Mouse (Mus musculus): ENCODE data around the gene Stau1.

The Stau1 gene

GRCm38 (mm10) chr2:166983351-166983894 is 12.7 kb downstream of the Stau1 start:
- no peak for DNase-seq (ENCODE audit: low spot score)

GRCm38 (mm10) chr2:166980161-166980560 is 15.9 kb downstream of the Stau1 start:
- no peak for DNase-seq (ENCODE audit: low spot score)

GRCm38 (mm10) chr2:166977490-166977889 is 18.6 kb downstream of the Stau1 start:
- DNase-seq (ENCODE audit: low spot score): no peak

- no peak for DNase-seq (ENCODE audit: low spot score)
Observed at GRCm38 (mm10) chr2:166976356-166976755, 19.7 kb downstream of the Stau1 start.

- DNase-seq (ENCODE audit: low spot score): no peak
Observed at GRCm38 (mm10) chr2:166974177-166974872, 21.8 kb downstream of the Stau1 start.

GRCm38 (mm10) chr2:166973153-166973552 is 22.9 kb downstream of the Stau1 start:
- DNase-seq (ENCODE audit: low spot score): no peak

GRCm38 (mm10) chr2:166964773-166965172 is 31.3 kb downstream of the Stau1 start:
- DNase-seq (ENCODE audit: low spot score): no peak

GRCm38 (mm10) chr2:166963257-166963656 is 32.8 kb downstream of the Stau1 start:
- no peak for DNase-seq (ENCODE audit: low spot score)

- no peak for DNase-seq (ENCODE audit: low spot score)
Observed at GRCm38 (mm10) chr2:166960648-166961330, 35.3 kb downstream of the Stau1 start.

GRCm38 (mm10) chr2:166956805-166957204 is 39.3 kb downstream of the Stau1 start:
- peak; percentile 56 for DNase-seq (ENCODE audit: low spot score)

- no peak for DNase-seq (ENCODE audit: low spot score)
Observed at GRCm38 (mm10) chr2:166952151-166952550, 43.9 kb downstream of the Stau1 start.

- peak; percentile 59 for DNase-seq (ENCODE audit: low spot score)
Observed at GRCm38 (mm10) chr2:166950853-166951648, 45.0 kb downstream of the Stau1 start.

GRCm38 (mm10) chr2:166948936-166949335 is 47.2 kb downstream of the Stau1 start:
- DNase-seq (ENCODE audit: low spot score): no peak

GRCm38 (mm10) chr2:166948246-166948645 is 47.9 kb downstream of the Stau1 start:
- no peak for DNase-seq (ENCODE audit: low spot score)

GRCm38 (mm10) chr2:166945456-166945855 is 50.6 kb downstream of the Stau1 start:
- DNase-seq (ENCODE audit: low spot score): peak; percentile 38

GRCm38 (mm10) chr2:166944346-166944745 is 51.8 kb downstream of the Stau1 start:
- no peak for DNase-seq (ENCODE audit: low spot score)

- DNase-seq (ENCODE audit: low spot score): no peak
Observed at GRCm38 (mm10) chr2:166943146-166943545, 53.0 kb downstream of the Stau1 start.

GRCm38 (mm10) chr2:166936166-166936565 is 59.9 kb downstream of the Stau1 start:
- DNase-seq (ENCODE audit: low spot score): no peak

- DNase-seq (ENCODE audit: low spot score): no peak
Observed at GRCm38 (mm10) chr2:166935582-166935981, 60.5 kb downstream of the Stau1 start.

GRCm38 (mm10) chr2:166934416-166934815 is 61.7 kb downstream of the Stau1 start:
- DNase-seq (ENCODE audit: low spot score): no peak

- no peak for DNase-seq (ENCODE audit: low spot score)
Observed at GRCm38 (mm10) chr2:166933943-166934342, 62.2 kb downstream of the Stau1 start.

GRCm38 (mm10) chr2:166923971-166924370 is 72.1 kb downstream of the Stau1 start:
- no peak for DNase-seq (ENCODE audit: low spot score)

Measured in testis, postnatal 10 days (tissue).